Mouse (Mus musculus) midbrain, embryonic 15.5 days (tissue): ENCODE results near the gene A130010J15Rik. TPM values are rescaled to one million over a fixed set of nuclear protein-coding genes. Genes with fewer than 3 reads are reported as not detected.

Experiments used
- ATAC-seq: fragments of 200-750 bp; cut with Nextera tagmentation; replicated peaks from 2 replicates; pipeline ENCODE4 v1.8.0; 2017; ENCODE audit warnings: moderate TSS enrichment
- H3K27ac ChIP-seq: fragments of 300-500 bp; sonication (generic); 2 replicates; pipeline ENCODE4 v1.5.1; 2015; ENCODE audit warnings: mild to moderate bottlenecking, inconsistent platforms
- H3K27me3 ChIP-seq: fragments of 300-500 bp; sonication (generic); replicated peaks from 2 replicates; pipeline ENCODE4 v1.6.1; 2015; ENCODE audit warnings: inconsistent platforms
- H3K36me3 ChIP-seq: fragments of 300-500 bp; sonication (generic); replicated peaks from 2 replicates; pipeline ENCODE4 v1.6.1; 2015; ENCODE audit warnings: inconsistent platforms
- H3K4me1 ChIP-seq: fragments of 300-500 bp; sonication (generic); 2 replicates; pipeline ENCODE4 v1.6.1; 2015; ENCODE audit warnings: inconsistent platforms
- H3K4me2 ChIP-seq: fragments of 300-500 bp; sonication (generic); 2 replicates; pipeline ENCODE4 v1.6.1; 2015; ENCODE audit warnings: inconsistent platforms, mild to moderate bottlenecking, moderate library complexity
- H3K4me3 ChIP-seq: fragments of 300-500 bp; sonication (generic); 2 replicates; pipeline ENCODE4 v1.5.1; 2015; ENCODE audit warnings: mild to moderate bottlenecking, inconsistent platforms
- H3K9ac ChIP-seq: fragments of 300-500 bp; sonication (generic); 2 replicates; pipeline ENCODE4 v1.6.1; 2015; ENCODE audit warnings: mild to moderate bottlenecking, inconsistent platforms
- H3K9me3 ChIP-seq: fragments of 300-500 bp; sonication (generic); 2 replicates; pipeline ENCODE4 v1.6.1; 2016; ENCODE audit warnings: inconsistent platforms
- WGBS: fragments of 180-500 bp; shearing (Covaris S2); methylation state at CpG from one replicate; pipeline ENCODE4 v1.1.7; 2015; ENCODE audit warnings: mixed read lengths; 5-methylcytosine and 5-hydroxymethylcytosine counted together
- polyA plus RNA-seq: library from polyadenylated mRNA; unstranded; fragments of >200 nt; fragmentation: Nextera tagmentation; extraction: Ambion mirVana; gene quantifications from 2 replicates; pipeline ENCODE4 v1.2.1, GENCODE M21; 2015

The A130010J15Rik gene
- polyA plus RNA-seq, 1 experiment from 2014 or later: 12.8 TPM

DNA sequence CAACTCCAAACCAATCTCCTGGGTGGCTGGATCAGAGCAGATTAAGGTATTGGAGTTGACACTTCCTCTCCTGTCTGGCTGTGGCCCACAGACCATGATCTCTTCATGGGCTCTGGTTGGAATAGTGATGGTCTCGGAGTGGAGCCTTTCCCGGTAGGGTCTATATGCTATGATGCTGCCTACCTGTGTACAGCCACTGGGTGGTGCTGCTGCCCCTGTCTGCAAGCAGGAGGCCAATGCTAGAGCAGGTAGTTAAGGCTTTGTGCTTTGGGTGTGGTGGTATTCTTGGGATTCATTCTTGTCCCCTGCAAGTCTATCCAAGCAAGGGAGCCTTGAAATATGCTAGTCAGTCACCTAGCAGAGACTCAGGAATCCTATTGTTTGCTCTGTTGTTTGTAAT is 40.3 kb downstream of the A130010J15Rik start:
- H3K27me3 ChIP-seq: no peaks in the 10 kb centered on the region
- no peak overlapping the region for H3K27ac ChIP-seq
- no peaks in the 10 kb centered on the region for H3K36me3 ChIP-seq
- ATAC-seq: no peak
- H3K4me1 ChIP-seq: no peaks in the 10 kb centered on the region
- H3K9ac ChIP-seq: no peak overlapping the region
- 48% methylated on average over 2 of the region's 2 CpGs for WGBS
- H3K4me3 ChIP-seq: no peak overlapping the region
- no peaks in the 10 kb centered on the region for H3K9me3 ChIP-seq
- no peak overlapping the region for H3K4me2 ChIP-seq

GRCm38 (mm10) chr1:193211371-193211770 is 43.5 kb downstream of the A130010J15Rik start:
- Histone ChIP-seq H3K4me3 (no peak overlapping the region), H3K36me3 (no peaks in the 10 kb centered on the region), H3K9ac (no peak overlapping the region), H3K9me3 (no peaks in the 10 kb centered on the region), H3K27ac (no peak overlapping the region), H3K27me3 (no peaks in the 10 kb centered on the region), H3K4me2 (no peak overlapping the region), H3K4me1 (no peaks in the 10 kb centered on the region)
- ATAC-seq: no peak
- WGBS: 79% methylated on average over 5 of the region's 5 CpGs

DNA sequence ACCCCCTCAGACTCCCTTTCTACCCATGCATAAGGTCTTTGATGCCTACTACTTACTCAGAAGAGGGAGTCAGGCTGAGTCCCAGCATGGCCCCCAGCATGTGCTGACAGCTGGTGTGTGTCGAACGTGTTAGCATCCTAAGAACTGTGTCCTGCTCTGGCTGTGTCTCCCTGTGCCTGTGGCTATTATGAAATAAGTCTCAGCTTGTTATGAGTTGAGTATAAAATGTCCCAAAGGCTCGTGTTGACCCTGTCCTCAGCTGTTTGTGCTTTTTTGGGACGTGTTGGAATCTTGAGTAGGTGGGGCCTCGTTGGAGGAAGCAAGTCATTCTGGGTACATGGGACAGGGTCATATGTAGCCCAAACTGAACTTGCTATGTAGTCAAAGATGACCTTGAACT is 46.2 kb downstream of the A130010J15Rik start:
- Histone ChIP-seq H3K9me3 (no peaks in the 10 kb centered on the region), H3K36me3 (no peaks in the 10 kb centered on the region), H3K4me2 (no peak overlapping the region), H3K9ac (no peak overlapping the region), H3K4me3 (no peak overlapping the region), H3K27me3 (no peaks in the 10 kb centered on the region), H3K27ac (no peak overlapping the region), H3K4me1 (no peaks in the 10 kb centered on the region)
- ATAC-seq: no peak
- WGBS: 84% methylated on average over 5 of the region's 5 CpGs

DNA sequence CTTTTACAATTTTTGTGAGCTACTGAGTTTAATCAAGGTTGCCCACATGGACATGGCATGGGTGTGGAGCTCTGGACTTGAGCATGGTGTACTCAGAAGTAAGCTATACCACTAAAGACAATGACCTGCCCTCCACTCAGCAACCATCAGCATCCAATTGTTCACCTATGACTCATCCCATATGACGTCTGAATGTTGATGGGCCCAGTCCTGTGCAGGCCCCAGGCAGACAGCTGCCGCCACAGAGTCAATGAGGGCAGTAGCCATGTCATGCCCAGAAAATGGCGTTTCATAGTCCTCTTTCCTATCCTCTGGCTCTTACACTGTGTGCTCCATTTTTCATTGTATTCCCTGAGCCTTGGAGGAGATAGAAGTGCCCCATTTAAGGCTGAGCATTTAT is 48.2 kb downstream of the A130010J15Rik start:
- H3K9ac ChIP-seq: no peak overlapping the region
- H3K27me3 ChIP-seq: no peaks in the 10 kb centered on the region
- no peaks in the 10 kb centered on the region for H3K9me3 ChIP-seq
- no peak overlapping the region for H3K27ac ChIP-seq
- H3K4me1 ChIP-seq: no peaks in the 10 kb centered on the region
- WGBS: 80% methylated on average over 3 of the region's 3 CpGs
- no peak overlapping the region for H3K4me2 ChIP-seq
- no peaks in the 10 kb centered on the region for H3K36me3 ChIP-seq
- no peak for ATAC-seq
- H3K4me3 ChIP-seq: no peak overlapping the region

GRCm38 (mm10) chr1:193220408-193220807 is 52.6 kb downstream of the A130010J15Rik start:
- Histone ChIP-seq H3K27ac (no peak overlapping the region), H3K4me3 (no peak overlapping the region), H3K9me3 (no peaks in the 10 kb centered on the region), H3K4me1 (no peaks in the 10 kb centered on the region), H3K27me3 (no peaks in the 10 kb centered on the region), H3K36me3 (no peaks in the 10 kb centered on the region), H3K9ac (no peak overlapping the region), H3K4me2 (no peak overlapping the region)
- 72% methylated on average over 5 of the region's 5 CpGs for WGBS
- no peak for ATAC-seq

GRCm38 (mm10) chr1:193225531-193225930 is 57.7 kb downstream of the A130010J15Rik start:
- WGBS: 36% methylated on average over 3 of the region's 3 CpGs

GRCm38 (mm10) chr1:193226114-193226513 is 58.3 kb downstream of the A130010J15Rik start:
- 92% methylated on average over 4 of the region's 4 CpGs for WGBS
- Histone ChIP-seq H3K9ac (no peak overlapping the region), H3K4me1 (no peaks in the 10 kb centered on the region), H3K36me3 (no peaks in the 10 kb centered on the region), H3K4me2 (no peak overlapping the region), H3K4me3 (no peak overlapping the region), H3K27ac (no peak overlapping the region), H3K27me3 (no peaks in the 10 kb centered on the region), H3K9me3 (no peaks in the 10 kb centered on the region)
- ATAC-seq: no peak

More at GRCm38 (mm10) chr1:193225531-193225930, 57.7 kb downstream of the A130010J15Rik start:
- H3K9ac ChIP-seq: no peak overlapping the region
- no peaks in the 10 kb centered on the region for H3K27me3 ChIP-seq
- no peaks in the 10 kb centered on the region for H3K9me3 ChIP-seq
- no peaks in the 10 kb centered on the region for H3K36me3 ChIP-seq
- no peak overlapping the region for H3K4me2 ChIP-seq
- H3K27ac ChIP-seq: no peak overlapping the region
- ATAC-seq: no peak
- no peaks in the 10 kb centered on the region for H3K4me1 ChIP-seq
- H3K4me3 ChIP-seq: no peak overlapping the region

- no peak for ATAC-seq
Observed at GRCm38 (mm10) chr1:193226724-193227522, 59.1 kb downstream of the A130010J15Rik start.

More at GRCm38 (mm10) chr1:193226724-193227522, 59.1 kb downstream of the A130010J15Rik start:
- Histone ChIP-seq H3K9ac (no peak overlapping the region), H3K4me3 (no peak overlapping the region), H3K9me3 (no peaks in the 10 kb centered on the region), H3K27ac (no peak overlapping the region), H3K4me2 (no peak overlapping the region), H3K36me3 (no peaks in the 10 kb centered on the region), H3K27me3 (no peaks in the 10 kb centered on the region), H3K4me1 (no peaks in the 10 kb centered on the region)
- 50% methylated on average over 7 of the region's 7 CpGs for WGBS

Other genes with a start within 250 kb of the A130010J15Rik start
- 7.8 and 9.1 TPM in 2 replicates for gene Syt14, start 132.3 kb upstream of the A130010J15Rik start, polyA plus RNA-seq
- gene Diexf, start 37.8 kb upstream of the A130010J15Rik start, polyA plus RNA-seq: 9.0 and 9.8 TPM in 2 replicates
- 0.74 and 0.81 TPM in 2 replicates for gene Irf6, start 14.9 kb upstream of the A130010J15Rik start, polyA plus RNA-seq
- 0.85 and 1.6 TPM in 2 replicates for gene Traf3ip3, start 33.7 kb downstream of the A130010J15Rik start, polyA plus RNA-seq
- gene Lamb3, start 39.7 kb downstream of the A130010J15Rik start, polyA plus RNA-seq: 0.54 and 1.1 TPM in 2 replicates
- 0.41 TPM in 1 of 2 replicates, not detected in the other for gene Hsd11b1, start 96.0 kb downstream of the A130010J15Rik start, polyA plus RNA-seq
- gene G0s2, start 105.2 kb downstream of the A130010J15Rik start, polyA plus RNA-seq: 5.3 and 6.6 TPM in 2 replicates
- 54.4 and 57.0 TPM in 2 replicates for gene Camk1g, start 202.3 kb downstream of the A130010J15Rik start, polyA plus RNA-seq